Mouse (Mus musculus): ENCODE measurements around the gene Itpkc.

GRCm38 (mm10) chr7:27231693-27232331 is 3.4 kb upstream of the Itpkc start:
- TF ChIP-seq PAX5 (IDR thresholded peaks at IDR 0.05; ENCODE audit: low read length), result no peak
- no peak for TF ChIP-seq POLR2A (IDR thresholded peaks at IDR 0.05; ENCODE audit: low read depth, low read length)
- TF ChIP-seq NELFE (IDR thresholded peaks at IDR 0.05; ENCODE audit: low read depth, low read length), result no peak
- no peak for TF ChIP-seq SMC3 (IDR thresholded peaks at IDR 0.05; ENCODE audit: low read depth, low read length)
- TF ChIP-seq MAZ (IDR thresholded peaks at IDR 0.05; ENCODE audit: low read depth, low read length), result no peak
- TF ChIP-seq ZKSCAN1 (IDR thresholded peaks at IDR 0.05; ENCODE audit: borderline replicate concordance, low read depth, low read length), result no peak
- TF ChIP-seq CTCF (conservative IDR thresholded peaks at IDR 0.05 in 1 of 2, IDR thresholded peaks at IDR 0.05 in 1 of 2; ENCODE audit: low read depth in 2 of 2, low read length in 2 of 2), result no peak
- TF ChIP-seq MAX (IDR thresholded peaks at IDR 0.05; ENCODE audit: low read length), result no peak
